Mouse (Mus musculus) splenic B cell, adult 2 months (primary cell): Measurements from ENCODE around the gene Stra6.

Source experiments
- DNase-seq: peaks from one replicate; pipeline ENCODE4 v3.0.0-alpha.2; 2011; ENCODE audit warnings: low read depth, low spot score
- H3K27me3 ChIP-seq: 2 replicates; pipeline ENCODE4 v1.6.1; 2012; ENCODE audit warnings: mild to moderate bottlenecking, low read length, moderate library complexity, mixed read lengths; ENCODE audit not compliant: control insufficient read depth, poor library complexity, insufficient read depth, severe bottlenecking
- H3K36me3 ChIP-seq: 2 replicates; pipeline ENCODE4 v1.6.1; 2012; ENCODE audit warnings: mild to moderate bottlenecking, low read length, moderate library complexity, mixed read lengths; ENCODE audit not compliant: control insufficient read depth, poor library complexity, insufficient read depth, severe bottlenecking

The Stra6 gene

GRCm38 (mm10) chr9:58060677-58061667, 2.6 kb upstream of the Stra6 start:
- H3K36me3 ChIP-seq = no peaks in the 10 kb centered on the region
- DNase-seq = peak; percentile 42

GRCm38 (mm10) chr9:58065532-58065931, 1.9 kb downstream of the Stra6 start:
- no peak for DNase-seq
- no peaks in the 10 kb centered on the region for H3K27me3 ChIP-seq
- no peaks in the 10 kb centered on the region for H3K36me3 ChIP-seq

More at GRCm38 (mm10) chr9:58060677-58061667, 2.6 kb upstream of the Stra6 start:
- H3K27me3 ChIP-seq = no peaks in the 10 kb centered on the region

- DNase-seq = no peak
- Histone ChIP-seq H3K27me3 (no peaks in the 10 kb centered on the region), H3K36me3 (no peaks in the 10 kb centered on the region)
Observed at GRCm38 (mm10) chr9:58065977-58066730, 2.6 kb downstream of the Stra6 start.

GRCm38 (mm10) chr9:58066731-58067095, 3.1 kb downstream of the Stra6 start:
- DNase-seq = no peak
- Histone ChIP-seq H3K27me3 (no peaks in the 10 kb centered on the region), H3K36me3 (no peaks in the 10 kb centered on the region)

- Histone ChIP-seq H3K36me3 (no peaks in the 10 kb centered on the region), H3K27me3 (no peaks in the 10 kb centered on the region)
- DNase-seq = no peak
Observed at GRCm38 (mm10) chr9:58067546-58067945, 4.0 kb downstream of the Stra6 start.

- DNase-seq = no peak
- Histone ChIP-seq H3K36me3 (no peaks in the 10 kb centered on the region), H3K27me3 (no peaks in the 10 kb centered on the region)
Observed at GRCm38 (mm10) chr9:58074561-58074960, 11.0 kb downstream of the Stra6 start.

GRCm38 (mm10) chr9:58084586-58084985, 21.0 kb downstream of the Stra6 start:
- DNase-seq = no peak
- H3K27me3 ChIP-seq = no peaks in the 10 kb centered on the region
- H3K36me3 ChIP-seq = no peaks in the 10 kb centered on the region

- no peaks in the 10 kb centered on the region for H3K27me3 ChIP-seq
- H3K36me3 ChIP-seq = no peaks in the 10 kb centered on the region
- DNase-seq = peak; percentile 20
Observed at GRCm38 (mm10) chr9:58085074-58085473, 21.5 kb downstream of the Stra6 start.

GRCm38 (mm10) chr9:58086203-58086602, 22.6 kb downstream of the Stra6 start:
- H3K27me3 ChIP-seq = no peaks in the 10 kb centered on the region

GRCm38 (mm10) chr9:58086861-58087260, 23.3 kb downstream of the Stra6 start:
- Histone ChIP-seq H3K27me3 (no peaks in the 10 kb centered on the region), H3K36me3 (no peaks in the 10 kb centered on the region)
- no peak for DNase-seq

More at GRCm38 (mm10) chr9:58086203-58086602, 22.6 kb downstream of the Stra6 start:
- no peak for DNase-seq
- no peaks in the 10 kb centered on the region for H3K36me3 ChIP-seq

GRCm38 (mm10) chr9:58087277-58087998, 23.9 kb downstream of the Stra6 start:
- no peaks in the 10 kb centered on the region for H3K27me3 ChIP-seq
- no peaks in the 10 kb centered on the region for H3K36me3 ChIP-seq
- no peak for DNase-seq

- Histone ChIP-seq H3K36me3 (no peaks in the 10 kb centered on the region), H3K27me3 (no peaks in the 10 kb centered on the region)
- no peak for DNase-seq
Observed at GRCm38 (mm10) chr9:58091623-58092425, 28.2 kb downstream of the Stra6 start.

GRCm38 (mm10) chr9:58092581-58093269, 29.1 kb downstream of the Stra6 start:
- Histone ChIP-seq H3K36me3 (no peaks in the 10 kb centered on the region), H3K27me3 (no peaks in the 10 kb centered on the region)
- DNase-seq = no peak
